Mouse (Mus musculus) right cerebral cortex, postnatal 25 days (tissue): Measurements from ENCODE around the gene Myh6.

Experiments
- DNase-seq: peaks from one replicate; pipeline ENCODE4 v3.0.0; 2022

Myh6 gene

GRCm38 (mm10) chr14:54929801-54930200 is 36.9 kb downstream of the Myh6 start:
- no peak for DNase-seq

- DNase-seq = no peak
Measured at GRCm38 (mm10) chr14:54927296-54927695, 39.4 kb downstream of the Myh6 start.

- DNase-seq = no peak
Measured at GRCm38 (mm10) chr14:54926401-54927158, 40.1 kb downstream of the Myh6 start.

DNA sequence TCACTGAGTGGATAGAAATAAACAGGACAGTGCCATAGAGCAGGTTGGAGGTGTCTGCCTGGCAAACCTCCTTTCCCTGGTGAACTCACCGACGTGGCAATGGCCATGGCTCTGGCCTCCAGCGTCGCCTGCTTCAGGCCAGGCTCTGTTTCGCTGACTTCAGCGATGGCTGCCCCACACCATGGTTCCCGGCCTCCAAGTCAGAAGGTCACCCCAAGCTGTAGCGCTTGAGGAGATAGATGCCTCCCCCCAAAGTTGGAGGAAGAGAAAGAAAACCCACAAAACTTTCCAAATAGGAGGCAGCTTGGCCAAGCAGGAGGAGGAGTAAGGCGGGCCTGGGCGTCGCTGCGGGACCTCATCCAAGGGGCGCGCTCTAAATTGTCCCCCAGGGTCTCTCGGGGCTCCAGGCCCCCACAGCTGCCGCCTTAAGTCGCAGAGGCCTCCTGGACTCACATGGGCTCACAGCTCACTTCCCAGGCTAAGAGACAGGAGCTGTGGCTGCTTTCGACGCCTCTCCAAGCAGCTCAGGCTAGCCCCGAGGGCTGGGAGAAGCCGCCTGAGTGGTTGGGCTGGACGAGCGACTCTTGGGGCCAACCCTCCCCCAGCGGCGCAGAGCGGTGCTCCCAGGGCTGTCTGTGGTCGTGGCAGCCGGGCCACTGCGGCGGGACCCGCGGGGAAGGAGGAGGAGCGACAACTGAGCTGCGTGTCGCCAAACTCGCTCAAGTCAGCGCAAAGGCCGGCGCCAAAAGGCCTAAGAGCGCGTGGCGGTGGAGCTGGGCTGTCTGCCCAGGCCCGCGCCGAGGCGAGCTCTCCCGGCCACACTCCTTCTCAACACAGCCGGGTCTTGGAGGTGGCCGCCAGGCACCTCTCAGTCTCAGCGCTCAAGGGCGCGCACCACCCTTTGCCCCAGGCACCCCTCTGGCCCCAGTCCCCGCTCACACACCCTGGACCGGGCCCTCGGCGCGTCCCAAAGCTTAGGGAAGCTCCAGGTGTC is 41.1 kb downstream of the Myh6 start, which contains the start of gene Efs:
Gene Efs (minus strand): TSS at position 778 of the 994 bp plus-strand sequence.
- peak; percentile 47 for DNase-seq

DNA sequence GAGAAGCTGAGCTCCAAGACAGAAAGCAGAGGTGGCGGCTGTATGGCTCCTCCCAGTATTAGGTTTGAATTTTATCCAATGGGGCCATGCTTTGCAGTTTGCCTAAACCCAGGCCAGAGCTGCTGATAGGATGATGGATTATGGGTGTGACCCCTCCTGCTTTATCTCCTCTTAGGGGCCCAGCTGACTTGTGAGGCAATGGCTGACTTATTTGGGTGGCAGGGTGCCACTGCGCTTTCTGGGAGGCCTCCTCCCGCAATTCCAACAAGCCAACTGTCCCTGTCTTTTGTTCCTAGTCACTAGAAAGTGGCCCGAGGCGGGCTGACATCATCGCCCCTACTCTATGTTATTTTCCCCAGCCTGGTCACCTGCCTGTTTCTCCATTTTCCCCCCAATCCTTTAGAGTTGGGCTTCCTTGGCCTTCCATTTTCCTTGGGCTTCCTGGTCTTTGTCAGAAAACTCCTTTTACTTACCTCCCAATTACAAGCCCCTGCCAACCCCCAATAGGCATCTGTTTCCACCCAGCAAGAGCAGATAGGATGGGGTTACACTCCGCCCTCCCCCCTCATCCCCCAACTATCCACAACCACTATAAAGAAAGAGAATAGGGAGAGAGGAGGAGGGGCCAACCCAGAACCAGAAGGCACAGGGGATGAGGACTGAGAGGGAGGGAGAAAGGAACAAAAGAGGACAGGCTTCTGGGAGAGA is 41.9 kb downstream of the Myh6 start:
- DNase-seq = no peak

GRCm38 (mm10) chr14:54920076-54920685 is 46.5 kb downstream of the Myh6 start:
- DNase-seq = no peak

DNA sequence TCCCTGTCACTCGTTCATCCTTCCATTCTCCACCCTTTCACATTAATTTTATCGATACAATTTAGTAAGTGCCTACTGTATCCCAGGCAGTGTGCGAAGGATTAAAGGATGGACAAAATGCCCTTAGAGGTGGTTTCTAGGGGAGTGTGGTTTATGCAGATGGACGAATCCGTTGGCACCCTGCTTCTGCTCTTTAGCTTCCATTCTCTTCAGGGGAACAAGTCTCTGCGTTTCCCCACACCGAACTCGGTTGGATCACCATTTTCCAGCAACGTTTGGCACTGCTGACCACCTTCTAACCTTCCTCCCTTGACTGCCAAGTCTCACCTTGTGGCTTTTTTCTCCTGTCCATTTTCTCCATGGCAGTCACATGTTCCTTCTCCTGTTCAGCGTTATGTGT is 53.4 kb downstream of the Myh6 start:
- DNase-seq = no peak

GRCm38 (mm10) chr14:54912886-54913285 is 53.8 kb downstream of the Myh6 start, which contains the start of gene Slc22a17:
TSS of gene Slc22a17 (minus strand) at chr14:54913132.
- peak; percentile 84 for DNase-seq

DNA sequence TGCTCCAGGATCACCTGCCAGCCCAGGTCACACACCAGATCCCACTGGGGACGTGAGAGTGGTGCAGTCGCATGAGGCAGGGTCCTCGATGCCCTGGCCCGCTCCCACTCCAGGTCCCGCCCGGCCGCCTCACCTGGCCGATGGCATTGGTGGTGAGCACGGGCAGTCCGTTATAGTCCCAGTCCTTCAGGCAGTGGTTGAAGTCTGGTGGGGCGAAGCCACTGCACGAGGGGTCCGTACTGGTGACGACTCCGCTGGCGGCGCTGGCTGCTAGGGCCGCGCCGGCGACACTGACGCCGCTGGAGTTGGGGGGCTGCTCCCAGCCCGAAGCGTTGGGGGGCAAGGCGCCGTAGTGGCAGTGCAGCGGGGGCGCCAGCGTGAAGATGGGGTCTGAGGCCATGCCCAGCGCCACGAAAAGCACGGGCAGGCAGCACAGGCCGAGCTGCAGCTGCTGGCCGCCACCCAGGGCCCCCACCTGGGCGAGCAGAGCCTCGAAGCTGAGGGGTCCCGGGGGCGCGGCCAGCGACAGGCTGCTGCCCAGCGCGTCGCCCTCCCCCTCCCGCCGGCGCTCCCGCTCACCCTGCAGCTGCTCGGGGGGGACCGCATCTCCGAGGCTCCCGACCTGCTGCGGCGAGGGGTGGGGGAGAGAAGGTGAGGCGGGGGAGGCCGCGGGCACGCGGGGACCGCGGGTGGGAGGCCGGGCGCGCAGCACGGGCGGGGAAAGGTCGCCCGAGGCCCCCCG is 54.4 kb downstream of the Myh6 start:
- peak; percentile 40 for DNase-seq

DNA sequence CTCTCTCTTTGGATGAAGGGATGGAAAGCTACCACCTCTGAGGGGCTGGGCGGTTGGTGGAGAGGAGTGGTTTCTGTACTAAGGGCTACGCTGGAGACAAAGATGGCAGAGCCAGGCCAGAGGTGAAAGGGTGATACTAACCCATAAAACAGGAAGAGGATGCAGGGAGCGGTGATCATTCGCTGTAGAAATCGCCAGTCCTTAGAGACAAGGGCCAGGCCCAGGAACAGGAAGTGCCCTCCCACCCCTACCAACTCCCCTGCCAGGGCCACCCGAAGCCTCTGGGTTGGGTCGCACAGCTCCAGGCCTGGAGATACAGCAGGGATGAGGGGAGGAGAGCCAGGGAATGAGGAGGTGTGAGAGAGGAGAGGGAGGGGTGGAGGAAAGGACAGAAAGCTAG is 58.0 kb downstream of the Myh6 start:
- no peak for DNase-seq

DNA sequence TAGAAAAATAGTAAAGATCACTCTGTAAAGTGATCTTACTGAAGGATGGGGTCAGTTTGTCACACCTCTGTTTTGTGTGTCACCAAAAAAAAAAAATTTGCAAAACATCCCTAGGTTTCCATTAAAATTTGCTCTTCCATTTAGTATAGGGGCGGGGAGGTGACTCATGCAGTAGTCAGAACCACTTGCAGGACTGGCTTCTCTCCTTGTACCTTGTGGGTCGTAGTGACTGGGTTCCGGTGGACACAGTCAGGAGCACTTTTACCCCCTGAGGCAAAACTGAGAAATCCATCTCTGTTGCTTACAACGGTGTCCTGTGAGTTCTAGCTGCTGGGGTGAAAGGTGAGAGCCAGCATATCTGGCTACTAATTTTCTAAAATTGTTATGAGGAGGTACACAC is 63.1 kb downstream of the Myh6 start:
- DNase-seq = no peak

DNA sequence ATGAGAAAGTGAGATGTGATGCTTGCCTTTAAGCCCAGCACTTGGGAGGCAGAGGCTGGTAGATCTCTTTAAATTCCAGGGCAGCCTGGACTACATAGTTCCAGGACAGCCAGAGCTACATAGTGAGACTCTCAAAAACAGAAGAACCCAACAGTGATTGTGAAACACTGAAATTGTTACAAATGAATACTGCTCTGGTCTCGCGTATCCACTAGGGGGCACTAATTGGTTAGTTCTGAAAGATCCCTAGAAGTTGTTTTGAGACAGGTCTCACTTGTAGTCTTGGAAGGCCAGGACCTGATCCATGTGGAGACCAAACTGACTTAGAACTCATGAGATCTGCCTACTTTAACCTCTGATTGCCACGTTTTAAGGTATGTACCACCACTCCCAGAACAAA is 66.3 kb downstream of the Myh6 start:
- DNase-seq = peak; percentile 53

DNA sequence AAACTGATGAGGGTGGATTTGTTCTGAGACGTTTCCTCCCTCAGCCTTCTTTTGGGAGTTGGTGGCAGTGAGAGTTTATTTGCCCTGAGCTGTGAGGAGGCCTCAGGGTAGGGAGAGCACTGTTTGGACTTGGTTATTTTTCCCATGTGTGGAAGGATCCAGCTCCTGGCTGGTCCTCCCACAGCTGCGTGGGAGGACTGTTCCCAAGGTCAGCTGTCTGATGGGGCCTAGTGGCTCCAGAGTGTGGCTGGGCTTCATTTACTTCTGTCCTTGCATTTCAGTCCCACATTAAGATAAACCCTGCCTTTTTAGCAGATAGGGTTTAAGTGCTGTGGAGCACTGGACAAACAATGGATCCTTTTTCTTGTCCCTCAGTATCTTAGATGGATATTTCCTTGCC is 69.3 kb downstream of the Myh6 start:
- no peak for DNase-seq

GRCm38 (mm10) chr14:54894296-54895151 is 72.2 kb downstream of the Myh6 start:
- DNase-seq = no peak

- DNase-seq = peak; percentile 99
Measured at GRCm38 (mm10) chr14:54893651-54894181, 73.0 kb downstream of the Myh6 start.

DNA sequence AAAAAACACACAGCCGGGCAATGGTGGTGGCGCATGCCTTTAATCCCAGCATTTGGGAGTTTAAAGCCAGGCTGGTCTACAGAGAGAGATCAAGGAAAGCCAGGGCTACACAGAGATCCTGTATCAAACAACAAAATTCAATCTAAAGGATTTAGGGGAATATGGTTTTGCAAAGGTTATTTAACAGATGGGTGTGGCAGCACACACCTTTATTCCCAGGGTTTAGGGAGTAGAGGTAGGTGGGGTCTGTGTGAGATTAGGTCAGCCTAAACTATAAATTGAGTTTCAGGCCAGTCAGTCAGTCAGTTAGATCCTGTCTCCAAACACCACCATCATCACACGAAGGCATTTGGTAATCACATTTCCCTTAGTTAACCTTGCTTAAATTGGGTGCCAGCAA is 74.5 kb downstream of the Myh6 start, which contains the start of gene Pabpn1:
Gene Pabpn1 (plus strand): TSS at position 301 of the 400 bp plus-strand sequence.
- DNase-seq = no peak
